Mouse (Mus musculus) thymus, postnatal 4 days (tissue): ENCODE measurements around the gene Adgra3.

ENCODE experiments used
- DNase-seq: peaks from one replicate; pipeline ENCODE4 v3.0.0; 2021

Adgra3 gene

GRCm38 (mm10) chr5:50031288-50031687 is 27.5 kb downstream of the Adgra3 start:
- no peak for DNase-seq

GRCm38 (mm10) chr5:50029662-50030061 is 29.1 kb downstream of the Adgra3 start:
- DNase-seq, result peak; percentile 47

GRCm38 (mm10) chr5:50027561-50027960 is 31.2 kb downstream of the Adgra3 start:
- DNase-seq, result no peak

- DNase-seq, result no peak
Measured at GRCm38 (mm10) chr5:50027001-50027400, 31.8 kb downstream of the Adgra3 start.

- DNase-seq, result no peak
Measured at GRCm38 (mm10) chr5:50026148-50026547, 32.7 kb downstream of the Adgra3 start.

- no peak for DNase-seq
Measured at GRCm38 (mm10) chr5:50024097-50024496, 34.7 kb downstream of the Adgra3 start.

GRCm38 (mm10) chr5:50015987-50016587 is 42.7 kb downstream of the Adgra3 start:
- DNase-seq, result no peak

GRCm38 (mm10) chr5:50015147-50015697 is 43.6 kb downstream of the Adgra3 start:
- no peak for DNase-seq

DNA sequence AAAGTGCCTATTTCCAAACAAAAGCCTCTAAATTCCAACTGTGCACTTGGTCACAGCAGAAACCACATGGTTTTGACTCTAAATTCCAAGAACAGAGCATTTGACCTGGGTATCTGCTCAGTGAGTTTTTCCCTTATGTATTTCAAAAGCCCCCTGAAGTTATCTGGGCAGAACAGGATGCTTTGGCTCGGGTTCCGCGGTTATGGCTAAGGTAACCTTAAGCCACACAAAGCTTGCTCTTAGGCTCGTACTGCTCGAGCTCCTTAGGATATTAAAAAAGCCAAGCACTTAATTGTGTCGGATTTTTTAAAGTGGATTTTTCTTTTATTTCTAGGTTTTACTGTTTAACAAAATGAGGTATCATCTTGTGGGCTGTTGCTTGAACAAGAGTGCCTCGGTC is 44.1 kb downstream of the Adgra3 start:
- DNase-seq, result no peak

DNA sequence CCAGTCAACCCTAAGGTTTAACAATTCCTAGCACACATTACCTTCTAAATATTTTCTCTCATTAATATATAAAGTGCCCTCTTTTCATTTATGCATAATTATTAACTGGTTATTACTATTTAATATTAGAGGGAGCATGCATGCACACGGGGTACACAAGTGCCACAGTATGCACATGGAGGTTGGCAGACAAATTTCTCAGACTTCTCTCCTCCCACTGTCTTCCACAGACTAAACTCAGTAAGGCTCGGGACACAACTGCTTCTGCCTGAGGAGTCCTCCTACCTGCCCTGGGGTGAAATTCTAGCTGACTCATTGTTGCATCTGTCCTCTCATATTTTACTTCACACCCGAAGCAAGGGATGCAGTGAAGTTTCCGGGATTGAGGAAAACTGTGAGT is 44.8 kb downstream of the Adgra3 start:
- DNase-seq, result no peak

- no peak for DNase-seq
Measured at GRCm38 (mm10) chr5:50008841-50009240, 50.0 kb downstream of the Adgra3 start.

- DNase-seq, result no peak
Measured at GRCm38 (mm10) chr5:50006915-50007658, 51.7 kb downstream of the Adgra3 start.

GRCm38 (mm10) chr5:50002269-50002668 is 56.5 kb downstream of the Adgra3 start:
- peak; percentile 63 for DNase-seq

GRCm38 (mm10) chr5:49999764-50000163 is 59.0 kb downstream of the Adgra3 start:
- no peak for DNase-seq

GRCm38 (mm10) chr5:49997019-49997418 is 61.8 kb downstream of the Adgra3 start:
- no peak for DNase-seq

GRCm38 (mm10) chr5:49996457-49996856 is 62.3 kb downstream of the Adgra3 start:
- DNase-seq, result no peak

DNA sequence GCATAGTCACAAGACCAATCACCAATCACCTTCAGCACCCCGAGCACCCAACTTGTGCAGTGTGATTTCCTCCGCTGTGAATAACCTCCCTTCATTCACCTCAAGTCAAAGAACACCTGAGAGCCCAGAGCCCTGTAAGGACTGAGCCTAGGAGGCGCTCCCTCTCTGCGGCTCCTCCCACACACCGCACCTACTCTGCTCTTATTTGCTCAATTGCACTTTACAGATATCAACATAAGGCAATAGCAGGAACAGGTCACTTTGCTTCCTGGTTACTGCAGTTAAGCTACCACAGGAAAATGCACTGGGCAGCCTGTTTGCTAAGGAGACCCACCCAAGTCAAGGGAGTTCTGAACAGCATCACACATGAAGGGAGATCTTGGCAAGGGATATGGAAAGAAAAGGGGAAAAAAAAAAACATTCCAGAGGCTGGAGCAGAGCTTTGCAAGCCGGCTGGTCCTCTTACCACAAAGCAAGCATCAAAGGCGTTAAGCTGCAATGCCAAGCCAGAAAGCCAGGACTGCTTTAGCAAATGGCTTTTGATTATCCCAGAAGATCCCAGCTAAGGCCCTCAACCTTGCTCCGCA is 68.0 kb downstream of the Adgra3 start:
- no peak for DNase-seq

DNA sequence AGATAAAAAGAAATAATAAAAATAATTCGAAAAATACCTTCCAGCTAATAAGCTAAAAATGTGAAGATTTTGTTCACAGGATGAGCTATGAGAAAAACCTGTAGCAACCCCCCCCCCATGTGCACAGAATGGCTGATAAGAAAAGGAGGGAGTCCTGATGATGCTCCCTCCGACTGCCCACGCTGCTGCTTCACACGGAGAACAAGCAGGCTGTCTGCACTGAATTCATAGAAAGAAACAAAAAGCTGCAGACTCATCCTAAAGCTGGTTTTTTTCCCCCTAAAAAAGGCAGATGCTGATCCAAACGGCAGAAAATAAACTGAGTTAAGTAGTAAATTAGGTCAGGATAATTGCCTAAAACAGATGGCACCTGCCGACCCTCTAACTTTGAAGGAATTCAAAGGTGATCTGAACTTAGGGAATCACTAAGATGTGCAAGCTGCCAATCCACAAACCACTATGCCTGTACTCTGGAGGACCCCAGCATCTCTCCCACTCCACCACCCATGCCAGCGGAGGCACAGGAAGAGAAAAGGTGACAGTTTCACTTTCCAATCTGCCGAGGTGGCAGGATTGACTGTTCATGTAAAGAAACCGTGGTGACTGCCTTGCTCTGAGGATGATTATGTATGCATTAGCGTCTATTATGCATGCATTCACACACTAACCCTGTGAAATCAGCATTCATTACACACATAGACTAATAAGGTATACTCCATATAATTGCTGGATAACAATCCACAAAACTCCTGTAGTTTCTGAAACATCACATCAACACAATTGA is 70.6 kb downstream of the Adgra3 start:
- no peak for DNase-seq

DNA sequence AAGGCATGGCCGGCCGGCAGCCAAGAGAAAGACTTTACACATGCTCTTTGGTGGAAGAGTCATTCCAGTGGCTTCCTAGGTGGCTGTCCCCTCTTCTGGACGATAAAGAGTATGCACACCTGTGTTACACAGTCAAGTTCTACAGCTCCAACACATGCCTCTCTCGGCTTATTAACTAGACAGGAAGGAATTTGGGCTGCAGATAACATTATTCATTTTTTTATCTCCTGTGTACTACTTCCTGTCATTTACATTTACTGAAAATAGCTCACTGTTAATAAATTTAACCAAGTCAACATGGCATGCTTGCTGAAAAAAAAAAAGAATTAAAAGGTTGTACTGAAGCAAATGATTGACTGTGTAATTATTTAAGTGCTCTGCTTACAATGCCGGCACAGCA is 78.1 kb downstream of the Adgra3 start:
- DNase-seq, result no peak

DNA sequence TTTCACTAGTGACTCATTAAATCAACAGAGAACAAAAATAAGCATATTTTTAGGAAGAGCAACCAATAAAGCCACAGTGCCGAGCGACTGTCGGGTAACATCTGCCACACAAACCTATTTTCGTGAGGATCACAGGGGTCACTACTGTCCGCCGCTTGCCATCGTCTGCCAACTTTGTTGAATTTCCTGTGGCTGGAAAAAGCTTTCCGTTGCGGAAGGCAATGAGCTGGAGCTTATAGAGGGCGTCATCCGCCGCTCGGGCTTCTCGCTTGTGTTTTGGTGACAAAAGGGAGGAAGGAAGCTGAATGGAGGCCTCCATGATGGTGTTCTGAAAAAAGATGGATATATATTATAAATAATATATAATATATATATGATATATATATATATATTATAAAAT is 79.6 kb downstream of the Adgra3 start:
- no peak for DNase-seq

- peak; percentile 65 for DNase-seq
Measured at GRCm38 (mm10) chr5:49975971-49976370, 82.8 kb downstream of the Adgra3 start.

- no peak for DNase-seq
Measured at GRCm38 (mm10) chr5:49974211-49974610, 84.6 kb downstream of the Adgra3 start.

DNA sequence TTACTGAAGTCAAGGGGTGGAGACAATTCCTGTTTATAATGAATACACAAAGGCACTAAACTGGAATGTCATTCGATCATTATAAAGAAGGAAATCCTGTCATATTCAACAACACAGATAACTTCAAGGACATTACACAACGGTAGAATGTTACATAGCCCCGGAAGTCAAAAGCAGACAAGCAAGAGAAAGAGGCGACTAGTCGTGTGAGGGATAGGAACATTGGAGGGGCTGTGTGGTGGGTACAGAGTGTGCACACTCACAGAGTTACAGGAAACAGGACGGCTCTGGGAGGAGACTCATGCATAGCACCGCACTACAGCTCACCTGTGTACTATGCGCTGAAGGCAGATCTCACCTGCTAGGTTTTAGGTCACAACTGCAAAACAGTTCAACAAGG is 89.1 kb downstream of the Adgra3 start:
- no peak for DNase-seq
